Mouse (Mus musculus): ENCODE data around the gene Topors.

The Topors gene

GRCm38 (mm10) chr4:40269430-40270032, at the start of gene Topors, which contains the start of gene Smim27:
Topors (minus strand) TSS chr4:40269850.
Smim27 (plus strand) TSS chr4:40269579.
- in situ Hi-C loops (cut with MseI, MboI) = no loop called here

GRCm38 (mm10) chr4:40317404-40317803, 47.8 kb upstream of the Topors start:
- in situ Hi-C loops (cut with MseI, MboI) = no loop called here

GRCm38 (mm10) chr4:40313026-40313425, 43.4 kb upstream of the Topors start:
- in situ Hi-C loops (cut with MseI, MboI) = no loop called here

- in situ Hi-C loops (cut with MseI, MboI) = no loop called here
These were observed 42.6 kb upstream of the Topors start for GRCm38 (mm10) chr4:40312213-40312612.

GRCm38 (mm10) chr4:40310796-40311383, 41.2 kb upstream of the Topors start:
- in situ Hi-C loops (cut with MseI, MboI) = no loop called here

- in situ Hi-C loops (cut with MseI, MboI) = loop anchor here in 1 of 2 experiments (10.0 kb wide), 1 partner anchor 365 kb away; no protein-coding TSS in a partner anchor
These were observed 40.0 kb upstream of the Topors start for GRCm38 (mm10) chr4:40309682-40310081.

GRCm38 (mm10) chr4:40302445-40303125, 32.9 kb upstream of the Topors start:
- in situ Hi-C loops (cut with MseI, MboI) = loop anchor here in 1 of 2 experiments (10.0 kb wide), 1 partner anchor 372 kb away; no protein-coding TSS in a partner anchor

- in situ Hi-C loops (cut with MseI, MboI) = loop anchor here in 1 of 2 experiments (10.0 kb wide), 1 partner anchor 374 kb away; no protein-coding TSS in a partner anchor
These were observed 31.6 kb upstream of the Topors start for GRCm38 (mm10) chr4:40301076-40301789.

GRCm38 (mm10) chr4:40299169-40299568, 29.5 kb upstream of the Topors start:
- in situ Hi-C loops (cut with MseI, MboI) = loop anchor here in 1 of 2 experiments (10.0 kb wide), 1 partner anchor 376 kb away; no protein-coding TSS in a partner anchor

- in situ Hi-C loops (cut with MseI, MboI) = loop anchor here in 1 of 2 experiments (10.0 kb wide), 1 partner anchor 383 kb away; no protein-coding TSS in a partner anchor
These were observed 21.9 kb upstream of the Topors start for GRCm38 (mm10) chr4:40291511-40291910.

GRCm38 (mm10) chr4:40289046-40289445, 19.4 kb upstream of the Topors start:
- in situ Hi-C loops (cut with MseI, MboI) = no loop called here

GRCm38 (mm10) chr4:40287415-40287814, 17.8 kb upstream of the Topors start:
- in situ Hi-C loops (cut with MseI, MboI) = no loop called here

- in situ Hi-C loops (cut with MseI, MboI) = no loop called here
These were observed 15.9 kb upstream of the Topors start for GRCm38 (mm10) chr4:40285582-40285981.

GRCm38 (mm10) chr4:40279276-40279900, 9.7 kb upstream of the Topors start, which contains the start of gene Ndufb6:
Ndufb6 (minus strand) TSS chr4:40279421.
- in situ Hi-C loops (cut with MseI, MboI) = no loop called here

GRCm38 (mm10) chr4:40278880-40279275, 9.2 kb upstream of the Topors start:
- in situ Hi-C loops (cut with MseI, MboI) = no loop called here

- in situ Hi-C loops (cut with MseI, MboI) = no loop called here
These were observed 815 bp downstream of the Topors start for GRCm38 (mm10) chr4:40268835-40269234.

- in situ Hi-C loops (cut with MseI, MboI) = no loop called here
These were observed 1.3 kb downstream of the Topors start for GRCm38 (mm10) chr4:40268204-40268813.

- in situ Hi-C loops (cut with MseI, MboI) = no loop called here
These were observed 2.0 kb downstream of the Topors start for GRCm38 (mm10) chr4:40267681-40268080.

- in situ Hi-C loops (cut with MseI, MboI) = no loop called here
These were observed 5.3 kb downstream of the Topors start for GRCm38 (mm10) chr4:40264321-40264720.

GRCm38 (mm10) chr4:40254385-40255103, 15.1 kb downstream of the Topors start:
- in situ Hi-C loops (cut with MseI, MboI) = no loop called here
